Mouse (Mus musculus): ENCODE measurements around the gene Rtn4ip1.

Rtn4ip1 gene

GRCm38 (mm10) chr10:43927736-43928135 lies 26.1 kb downstream of the Rtn4ip1 start:
- in situ Hi-C loops (cut with MboI, MseI): no loop called here

DNA sequence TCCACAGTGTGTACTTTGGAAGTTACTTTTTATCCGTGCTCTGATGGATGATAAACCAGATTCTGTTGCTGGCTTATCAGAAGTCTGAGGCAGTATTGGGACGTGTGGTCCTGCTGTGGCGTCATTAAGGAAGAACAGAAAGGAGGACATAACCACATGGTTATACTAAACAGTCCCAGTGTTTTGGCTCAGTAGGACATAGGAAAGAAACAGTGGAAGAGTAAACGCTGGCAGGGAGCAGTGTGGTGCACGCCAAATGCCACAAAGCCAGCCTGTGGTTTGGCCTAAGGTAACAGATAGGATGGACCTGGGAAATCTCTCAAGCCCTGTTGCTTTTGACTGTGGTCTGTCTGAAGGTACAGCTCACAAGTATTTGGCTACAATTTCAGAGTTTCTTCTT lies 27.0 kb downstream of the Rtn4ip1 start:
- in situ Hi-C loops (cut with MboI, MseI): no loop called here

GRCm38 (mm10) chr10:43939136-43939662 lies 37.6 kb downstream of the Rtn4ip1 start:
- in situ Hi-C loops (cut with MboI, MseI): no loop called here

DNA sequence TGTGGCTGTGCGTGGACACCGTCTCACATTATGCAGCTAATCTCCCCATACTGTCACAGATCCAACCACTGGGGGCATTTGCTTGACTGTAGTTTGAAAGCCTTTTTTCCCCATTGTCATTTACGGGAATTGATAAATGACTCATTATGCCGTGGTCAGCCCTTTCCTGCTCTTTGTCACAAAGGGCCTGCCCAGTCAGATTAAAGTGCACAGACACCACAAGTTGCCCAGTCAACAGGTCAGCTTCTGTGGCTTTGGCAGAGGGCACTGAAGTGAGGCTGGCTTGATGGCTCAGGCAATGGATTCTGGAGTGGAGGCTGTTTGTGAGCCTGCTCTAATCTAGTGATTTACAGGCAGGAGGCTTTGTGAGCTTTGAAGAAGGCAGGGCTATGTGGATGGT lies 42.1 kb downstream of the Rtn4ip1 start:
- in situ Hi-C loops (cut with MboI, MseI): no loop called here

DNA sequence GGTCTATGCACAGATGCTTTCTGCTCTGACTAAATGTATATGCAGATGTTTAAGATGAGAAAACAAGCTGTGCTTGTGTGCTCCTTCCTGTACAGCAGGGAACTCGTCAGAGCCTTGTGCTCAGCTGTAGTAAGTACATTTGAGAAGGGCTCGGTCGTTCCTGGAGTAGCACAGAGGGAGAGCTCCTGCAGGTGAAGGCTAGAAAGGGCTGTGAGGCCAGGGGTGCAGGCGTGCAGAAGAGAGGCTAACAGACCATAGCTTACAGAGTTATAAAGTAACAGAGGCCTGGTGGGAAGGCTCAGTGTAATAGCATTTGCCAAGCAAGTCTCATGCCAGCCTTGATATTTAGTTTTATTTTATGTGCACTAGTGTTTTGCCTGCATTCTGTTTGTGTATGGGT lies 43.8 kb downstream of the Rtn4ip1 start:
- in situ Hi-C loops (cut with MboI, MseI): loop anchor here in 1 of 2 experiments (5.0 kb wide), 1 partner anchor 232 kb away; no protein-coding TSS in a partner anchor

DNA sequence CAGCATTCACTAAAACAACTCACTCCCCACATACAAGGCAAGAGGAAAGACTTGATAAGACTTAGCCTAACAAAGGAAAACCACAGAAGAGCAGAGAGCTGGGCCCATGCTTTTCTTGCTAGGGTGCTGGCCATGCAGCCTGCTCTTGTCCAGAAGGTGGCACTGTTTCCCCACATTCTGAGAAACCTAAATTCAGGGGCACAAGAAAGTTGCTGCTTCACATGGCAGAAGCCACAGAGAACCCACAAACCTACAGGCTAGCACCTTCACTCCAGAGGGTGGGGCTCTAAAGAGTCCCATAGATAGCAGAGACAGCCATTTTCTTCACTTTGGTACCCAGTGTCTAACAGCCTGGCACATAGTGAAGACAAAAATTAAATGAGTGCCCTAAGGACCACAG lies 52.3 kb downstream of the Rtn4ip1 start:
- in situ Hi-C loops (cut with MboI, MseI): loop anchor here in 1 of 2 experiments (10.0 kb wide), 1 partner anchor 191 kb away; the partner anchor contains the start of gene Crybg1

GRCm38 (mm10) chr10:43964943-43965342 lies 63.3 kb downstream of the Rtn4ip1 start:
- in situ Hi-C loops (cut with MboI, MseI): no loop called here

DNA sequence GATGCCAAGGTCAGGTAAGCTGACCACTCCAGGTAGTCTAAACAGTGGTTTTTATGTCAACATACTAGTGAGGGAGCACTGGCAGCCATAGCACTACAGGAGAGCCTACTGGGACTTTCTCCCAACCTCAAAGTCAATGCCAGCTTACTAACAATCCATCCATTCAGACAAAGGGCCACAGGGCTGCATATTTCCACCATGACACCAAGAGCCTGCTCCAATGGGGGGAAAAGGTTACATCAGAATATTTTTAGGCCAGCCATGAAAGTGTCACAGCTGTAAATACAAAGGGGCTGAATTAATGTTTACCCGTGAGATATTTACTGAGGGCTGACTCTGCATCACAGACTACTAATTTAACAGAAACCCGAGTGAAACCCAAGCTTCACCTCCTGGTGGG lies 71.6 kb downstream of the Rtn4ip1 start:
- in situ Hi-C loops (cut with MboI, MseI): no loop called here

GRCm38 (mm10) chr10:43977353-43977752 lies 75.7 kb downstream of the Rtn4ip1 start:
- in situ Hi-C loops (cut with MboI, MseI): loop anchor here in 1 of 2 experiments (25.0 kb wide), 1 partner anchor 1115 kb away; the partner anchor contains the start of gene Scml4

- in situ Hi-C loops (cut with MboI, MseI): loop anchor here in 1 of 2 experiments (25.0 kb wide), 1 partner anchor 1118 kb away; the partner anchor contains the start of gene Scml4
These were observed 78.5 kb downstream of the Rtn4ip1 start for GRCm38 (mm10) chr10:43980080-43980479.

DNA sequence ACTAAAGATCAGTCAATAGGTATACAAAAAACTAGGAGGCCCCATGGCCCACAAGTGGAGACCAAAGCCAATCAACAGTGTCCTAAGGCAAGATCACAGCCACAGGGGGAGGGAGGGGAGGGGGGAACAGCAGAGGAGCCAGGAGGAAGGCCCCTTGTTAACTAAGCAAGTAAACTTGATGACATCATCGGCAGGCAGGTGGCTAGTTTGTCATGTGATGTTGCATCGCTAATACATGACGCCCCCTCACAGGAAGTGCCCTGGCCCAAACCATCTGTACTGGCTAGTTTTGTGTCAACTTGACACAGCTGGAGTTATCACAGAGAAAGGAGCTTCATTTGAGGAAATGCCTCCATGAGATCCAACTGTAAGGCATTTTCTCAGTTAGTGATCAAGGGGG lies 79.1 kb downstream of the Rtn4ip1 start:
- in situ Hi-C loops (cut with MboI, MseI): loop anchor here in 1 of 2 experiments (25.0 kb wide), 1 partner anchor 1118 kb away; the partner anchor contains the start of gene Scml4

DNA sequence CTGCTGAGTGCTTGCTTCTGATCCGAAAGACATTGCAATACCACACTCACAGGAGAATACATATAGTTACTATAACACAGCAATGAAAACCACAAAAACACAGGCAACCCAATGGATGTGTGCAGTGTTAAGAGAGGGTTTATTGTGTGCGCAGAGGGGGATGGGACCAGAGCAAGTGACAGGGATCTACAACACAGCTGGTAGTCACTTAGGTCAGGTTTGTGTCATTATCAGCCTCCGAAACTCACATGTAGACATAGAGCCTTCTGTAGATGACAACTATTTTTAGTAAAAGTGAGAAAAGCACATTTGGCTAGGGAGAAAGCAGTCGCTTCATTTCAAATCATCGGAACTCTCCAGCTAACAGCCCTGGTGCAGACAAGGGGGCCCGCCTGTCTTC lies 80.9 kb downstream of the Rtn4ip1 start:
- in situ Hi-C loops (cut with MboI, MseI): loop anchor here in 1 of 2 experiments (25.0 kb wide), 1 partner anchor 1120 kb away; the partner anchor contains the start of gene Scml4

GRCm38 (mm10) chr10:43983241-43983640 lies 81.6 kb downstream of the Rtn4ip1 start:
- in situ Hi-C loops (cut with MboI, MseI): loop anchor here in 1 of 2 experiments (25.0 kb wide), 1 partner anchor 1121 kb away; the partner anchor contains the start of gene Scml4

DNA sequence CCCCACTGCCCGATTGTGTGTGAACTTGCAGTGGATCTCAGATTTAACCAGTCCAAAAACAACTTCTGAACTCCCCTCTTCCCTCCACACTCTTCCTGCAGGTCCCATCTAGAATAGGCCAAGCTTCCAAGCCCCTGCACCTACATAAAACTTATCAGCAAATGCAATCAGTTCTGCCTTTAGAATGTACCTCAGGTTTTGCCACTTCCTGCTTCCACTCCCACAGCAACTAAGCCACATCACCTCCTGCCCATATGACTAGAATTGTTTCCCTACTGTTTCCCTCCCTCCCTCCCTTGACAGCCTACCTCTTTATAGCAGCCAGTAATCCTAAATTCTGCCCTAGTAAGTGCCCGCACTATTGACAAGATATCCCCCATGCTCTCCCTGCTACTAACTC lies 82.3 kb downstream of the Rtn4ip1 start:
- in situ Hi-C loops (cut with MboI, MseI): loop anchor here in 1 of 2 experiments (25.0 kb wide), 1 partner anchor 1122 kb away; the partner anchor contains the start of gene Scml4

- in situ Hi-C loops (cut with MboI, MseI): loop anchor here in 1 of 2 experiments (25.0 kb wide), 1 partner anchor 1129 kb away; the partner anchor contains the start of gene Scml4
These were observed 89.7 kb downstream of the Rtn4ip1 start for GRCm38 (mm10) chr10:43991268-43991667.

- in situ Hi-C loops (cut with MboI, MseI): loop anchor here in 1 of 2 experiments (25.0 kb wide), 1 partner anchor 1130 kb away; the partner anchor contains the start of gene Scml4
These were observed 90.9 kb downstream of the Rtn4ip1 start for GRCm38 (mm10) chr10:43992506-43992905.

- in situ Hi-C loops (cut with MboI, MseI): loop anchor here in 1 of 2 experiments (25.0 kb wide), 1 partner anchor 1131 kb away; the partner anchor contains the start of gene Scml4
These were observed 91.6 kb downstream of the Rtn4ip1 start for GRCm38 (mm10) chr10:43993198-43993597.

GRCm38 (mm10) chr10:43995858-43996650 lies 94.4 kb downstream of the Rtn4ip1 start:
- in situ Hi-C loops (cut with MboI, MseI): loop anchor here in 1 of 2 experiments (25.0 kb wide), 1 partner anchor 1134 kb away; the partner anchor contains the start of gene Scml4

DNA sequence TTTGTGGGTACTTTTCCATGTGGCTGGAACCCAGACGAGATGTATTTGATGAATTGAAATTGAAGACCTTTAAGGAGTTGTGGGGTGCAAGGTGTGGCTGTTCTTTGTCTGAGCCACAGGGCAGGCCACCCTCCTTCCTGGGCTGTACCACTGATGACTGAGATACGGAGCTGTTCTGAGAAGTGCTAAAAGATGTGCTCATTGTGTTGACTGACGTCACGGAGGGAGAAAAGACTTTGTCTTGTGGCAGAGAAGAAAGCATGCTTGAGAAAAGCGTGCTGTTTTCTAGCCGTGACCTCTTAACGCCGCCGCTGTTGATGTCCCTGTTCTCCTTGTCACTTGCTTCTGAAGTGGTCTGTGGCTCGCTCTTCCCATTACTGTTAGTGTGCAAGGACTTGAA lies 95.7 kb downstream of the Rtn4ip1 start:
- in situ Hi-C loops (cut with MboI, MseI): loop anchor here in 1 of 2 experiments (25.0 kb wide), 1 partner anchor 1135 kb away; the partner anchor contains the start of gene Scml4

GRCm38 (mm10) chr10:43998023-43998422 lies 96.4 kb downstream of the Rtn4ip1 start:
- in situ Hi-C loops (cut with MboI, MseI): loop anchor here in 1 of 2 experiments (25.0 kb wide), 1 partner anchor 1136 kb away; the partner anchor contains the start of gene Scml4

DNA sequence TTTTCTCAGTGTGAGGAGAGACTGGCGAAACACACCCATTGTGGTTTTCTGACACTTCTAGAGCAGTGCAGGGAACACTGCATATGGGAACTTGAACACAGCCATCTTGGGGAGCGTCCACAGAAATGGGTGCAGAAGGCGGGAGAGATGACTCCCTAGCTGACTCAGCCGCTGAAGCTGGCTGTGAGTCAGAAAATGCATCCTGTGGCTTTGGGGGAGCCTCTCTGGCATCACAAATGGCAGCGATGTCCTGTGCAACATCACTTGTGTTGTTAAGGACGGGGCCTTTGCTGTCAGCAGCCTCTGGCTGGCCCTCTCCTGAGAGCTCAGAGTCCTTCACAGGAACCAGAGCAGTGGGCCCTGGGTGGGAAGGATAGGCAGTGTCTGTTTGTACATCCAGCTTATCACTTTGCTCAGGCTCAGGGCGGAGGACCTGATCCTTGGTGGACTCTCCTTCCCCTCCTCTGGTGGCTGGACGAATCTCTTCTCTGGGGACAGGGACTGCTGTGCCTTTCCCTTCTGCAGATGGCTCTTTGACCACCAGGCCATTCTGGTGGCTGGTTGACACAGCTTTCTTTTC lies 97.0 kb downstream of the Rtn4ip1 start:
- in situ Hi-C loops (cut with MboI, MseI): loop anchor here in 1 of 2 experiments (25.0 kb wide), 1 partner anchor 1136 kb away; the partner anchor contains the start of gene Scml4
